Mouse (Mus musculus) neural tube, postnatal 0 days (tissue): ENCODE results near the gene Ambra1. TPM values are rescaled to one million over a fixed set of nuclear protein-coding genes. Genes with fewer than 3 reads are reported as not detected.

Experiments used
- microRNA-seq: library from miRNA; unstranded; fragments of <30 nt; microRNA quantifications from one replicate; pipeline ENCODE4, GENCODE M21; 2016
- polyA plus RNA-seq: library from polyadenylated mRNA; unstranded; fragments of >200 nt; fragmentation: Nextera tagmentation; extraction: Ambion mirVana; gene quantifications from 2 replicates; pipeline ENCODE4 v1.2.1, GENCODE M21; 2015

Ambra1 gene
- 12.0 and 15.6 TPM in 2 replicates for polyA plus RNA-seq

DNA sequence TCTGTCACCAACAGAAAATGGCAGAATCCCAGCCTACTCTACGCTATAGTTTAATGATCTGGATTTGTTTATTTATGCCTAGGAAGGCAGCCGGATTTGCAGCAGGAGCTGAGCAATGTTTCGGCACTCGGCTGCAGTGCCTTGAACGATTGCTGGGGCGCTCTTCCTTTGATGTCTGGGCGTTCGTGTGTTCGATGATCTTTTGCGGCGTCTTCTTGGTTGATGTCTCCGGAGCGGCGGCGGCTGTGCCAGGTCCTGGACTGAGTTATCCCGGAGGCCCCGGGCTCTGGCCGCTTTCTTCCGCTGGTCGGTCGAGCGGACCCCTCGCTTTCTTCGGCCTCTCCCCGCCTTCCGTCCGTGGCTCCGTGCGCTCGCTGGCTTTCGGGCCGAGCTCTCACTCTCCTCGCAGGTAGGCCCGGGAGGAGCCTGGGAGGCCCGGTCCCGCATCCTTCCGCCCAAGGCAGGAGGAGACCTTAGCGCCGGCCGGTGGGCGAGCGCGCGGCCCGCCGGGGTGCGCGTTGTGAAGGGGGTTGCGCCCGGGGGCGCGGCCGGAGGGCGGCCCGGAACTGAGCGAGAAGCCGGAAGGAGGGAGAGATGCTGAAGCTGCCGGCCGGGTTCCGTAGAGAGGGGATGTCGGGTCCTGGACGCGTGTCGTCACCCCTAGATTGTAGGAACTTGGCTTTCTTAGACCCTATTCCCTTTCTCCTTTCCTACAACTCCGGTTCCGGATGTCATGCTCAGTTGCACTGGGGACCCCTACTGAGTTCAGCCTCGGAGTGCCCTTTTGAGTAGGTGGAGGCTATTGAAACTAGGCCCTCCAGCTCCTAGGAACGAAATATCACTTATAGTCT lies at the start of gene Ambra1:
Ambra1 (plus strand) TSS at position 164 of the 851 bp plus-strand sequence.

DNA sequence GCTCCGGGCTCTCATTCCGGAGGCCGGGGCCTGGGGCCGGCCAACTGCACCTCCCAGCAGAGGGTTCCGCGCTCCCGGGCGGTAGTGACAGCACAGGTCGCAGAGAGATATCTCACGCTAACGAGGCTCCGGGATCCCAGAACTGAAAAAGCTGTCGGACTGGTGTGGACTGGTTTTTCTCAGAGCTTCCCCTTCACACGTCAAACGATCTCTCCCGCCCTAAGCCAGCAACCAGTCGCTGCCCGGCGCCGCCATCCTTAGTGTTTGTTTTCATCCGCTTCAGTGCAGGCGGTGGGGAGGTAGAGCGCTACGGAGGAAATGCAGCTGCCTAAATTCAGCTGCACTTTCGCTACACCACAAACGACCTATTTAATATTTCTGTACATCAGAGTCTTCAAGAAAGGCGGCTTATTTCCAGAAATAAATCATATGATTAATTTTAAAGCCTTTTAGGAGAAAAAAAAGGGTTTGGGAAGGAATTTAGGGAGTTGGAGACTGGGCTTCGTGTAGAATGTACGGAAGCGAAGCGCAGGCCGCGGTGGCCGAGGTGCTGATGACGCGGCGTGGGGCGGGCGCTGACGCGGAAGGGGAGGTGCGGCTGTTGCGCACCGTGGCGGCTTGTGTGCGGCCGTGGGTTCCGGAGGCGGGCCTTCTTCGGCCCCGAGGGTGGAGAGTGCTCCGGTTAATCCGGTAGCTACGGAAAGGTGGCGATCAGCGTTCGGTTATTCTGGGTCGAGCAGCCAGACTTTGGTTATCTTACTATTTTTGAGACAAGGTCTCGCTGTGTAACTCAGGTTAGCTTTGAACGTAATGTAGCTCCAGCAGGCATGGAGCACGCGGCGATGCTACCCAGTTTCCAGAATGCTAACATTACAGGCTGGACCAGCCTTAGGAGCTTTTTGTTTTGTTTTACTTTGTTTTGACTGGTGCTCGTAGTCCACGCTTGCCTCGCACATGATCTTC lies 19.4 kb upstream of the Ambra1 start, which contains the start of the genes Atg13 and Harbi1:
Atg13 (minus strand) TSS at position 305 of the 963 bp plus-strand sequence.
Harbi1 (plus strand) TSS at position 581 of the 963 bp plus-strand sequence.

DNA sequence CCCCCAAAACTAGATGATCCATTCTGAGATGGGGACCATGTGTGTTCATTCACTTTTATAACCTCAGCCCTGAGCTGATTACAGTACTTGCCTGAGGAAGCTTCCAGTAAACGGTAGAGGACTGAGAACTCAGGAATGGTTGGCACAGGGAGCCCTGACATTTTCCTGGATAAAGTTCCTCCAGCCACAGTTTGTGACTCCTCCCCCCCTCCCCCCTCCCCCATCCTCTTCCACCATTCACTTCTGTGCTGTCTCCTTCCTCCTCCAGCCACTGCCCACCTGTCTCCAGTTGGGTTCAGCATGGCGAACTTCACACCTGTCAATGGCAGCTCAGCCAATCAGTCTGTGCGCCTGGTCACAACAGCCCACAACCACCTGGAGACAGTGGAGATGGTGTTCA lies 197.0 kb downstream of the Ambra1 start, which contains the start of gene Chrm4:
Chrm4 (plus strand) TSS at position 301 of the 400 bp plus-strand sequence.

DNA sequence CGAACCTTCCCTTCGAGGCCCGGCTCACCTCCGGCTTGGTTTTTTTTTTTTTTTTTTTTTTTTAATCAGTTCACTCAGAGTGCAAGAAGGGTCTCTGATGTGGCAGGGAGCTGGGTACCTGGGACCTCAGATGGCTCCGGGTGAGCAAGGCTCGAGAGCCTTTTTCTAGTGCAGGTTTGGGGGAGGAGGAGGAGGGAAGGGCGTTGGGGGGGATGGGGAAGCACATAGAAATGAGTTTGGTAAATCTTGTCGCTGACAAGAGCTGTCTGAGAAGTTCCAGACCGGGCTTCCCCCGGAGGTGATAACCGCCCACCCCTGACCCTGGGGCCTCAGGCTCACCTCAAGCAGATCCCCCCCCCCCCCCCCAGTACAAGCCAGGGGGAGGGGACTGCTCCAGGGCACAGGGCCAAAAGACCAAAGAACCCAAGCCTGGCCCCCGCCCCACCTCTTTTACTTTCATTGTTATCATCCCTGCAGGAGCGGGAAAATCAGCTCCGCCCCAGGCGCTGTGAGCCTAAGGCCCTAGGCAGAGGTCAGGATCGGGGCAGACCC lies 202.3 kb downstream of the Ambra1 start, which contains the start of gene Mdk:
Mdk (minus strand) TSS at position 138 of the 552 bp plus-strand sequence.

DNA sequence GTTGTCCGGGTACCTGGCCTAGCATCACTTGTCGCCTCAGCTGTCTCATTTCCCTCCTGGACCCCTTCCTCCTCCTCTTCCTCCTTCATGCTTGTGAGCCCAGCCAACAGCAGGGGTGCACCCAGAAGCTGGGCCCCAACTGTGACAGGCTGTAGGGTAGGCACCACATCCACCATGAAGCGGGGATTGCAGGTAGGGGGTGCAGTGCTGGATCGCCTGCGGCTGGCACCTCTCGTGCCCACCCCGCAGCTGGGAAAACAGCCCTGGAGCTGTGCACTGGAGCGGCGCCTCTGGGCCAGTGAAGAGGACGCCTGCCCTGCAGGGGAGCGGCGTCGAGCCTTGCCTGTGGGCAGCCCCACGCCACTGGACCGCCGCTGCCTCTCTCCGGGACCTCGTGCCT lies 215.5 kb downstream of the Ambra1 start, which contains the start of gene Gm9821:
Gm9821 (plus strand) TSS at position 221 of the 400 bp plus-strand sequence.

Small RNA genes lying within 50 kb of the gene (microRNA-seq; reads per million reads assigned to microRNA genes)
- not detected for gene Mir6999

Other genes with a start within 250 kb of the Ambra1 start
- 97.0 and 111 TPM in 2 replicates for gene Ckap5, start 203.4 kb upstream of the Ambra1 start, polyA plus RNA-seq
- gene F2, start 93.7 kb upstream of the Ambra1 start, polyA plus RNA-seq = 0.22 and 0.34 TPM in 2 replicates
- 8.5 and 9.6 TPM in 2 replicates for gene Zfp408, start 80.3 kb upstream of the Ambra1 start, polyA plus RNA-seq
- gene Arhgap1, start 80.3 kb upstream of the Ambra1 start, polyA plus RNA-seq = 73.2 and 75.9 TPM in 2 replicates
- 21.9 and 23.8 TPM in 2 replicates for gene Atg13, start 19.6 kb upstream of the Ambra1 start, polyA plus RNA-seq
- gene Harbi1, start 19.3 kb upstream of the Ambra1 start, polyA plus RNA-seq = 11.1 and 13.0 TPM in 2 replicates
- gene Chrm4, start 197.1 kb downstream of the Ambra1 start, polyA plus RNA-seq = 2.0 and 2.2 TPM in 2 replicates
- 97.1 and 108 TPM in 2 replicates for gene Mdk, start 202.2 kb downstream of the Ambra1 start, polyA plus RNA-seq
- gene Gm9821, start 215.6 kb downstream of the Ambra1 start, polyA plus RNA-seq = 0.27 and 0.28 TPM in 2 replicates
- 43.1 and 46.1 TPM in 2 replicates for gene Dgkz, start 245.7 kb downstream of the Ambra1 start, polyA plus RNA-seq